ENCODE assay signal across 8 mouse cellular contexts in the genomic region with DNA sequence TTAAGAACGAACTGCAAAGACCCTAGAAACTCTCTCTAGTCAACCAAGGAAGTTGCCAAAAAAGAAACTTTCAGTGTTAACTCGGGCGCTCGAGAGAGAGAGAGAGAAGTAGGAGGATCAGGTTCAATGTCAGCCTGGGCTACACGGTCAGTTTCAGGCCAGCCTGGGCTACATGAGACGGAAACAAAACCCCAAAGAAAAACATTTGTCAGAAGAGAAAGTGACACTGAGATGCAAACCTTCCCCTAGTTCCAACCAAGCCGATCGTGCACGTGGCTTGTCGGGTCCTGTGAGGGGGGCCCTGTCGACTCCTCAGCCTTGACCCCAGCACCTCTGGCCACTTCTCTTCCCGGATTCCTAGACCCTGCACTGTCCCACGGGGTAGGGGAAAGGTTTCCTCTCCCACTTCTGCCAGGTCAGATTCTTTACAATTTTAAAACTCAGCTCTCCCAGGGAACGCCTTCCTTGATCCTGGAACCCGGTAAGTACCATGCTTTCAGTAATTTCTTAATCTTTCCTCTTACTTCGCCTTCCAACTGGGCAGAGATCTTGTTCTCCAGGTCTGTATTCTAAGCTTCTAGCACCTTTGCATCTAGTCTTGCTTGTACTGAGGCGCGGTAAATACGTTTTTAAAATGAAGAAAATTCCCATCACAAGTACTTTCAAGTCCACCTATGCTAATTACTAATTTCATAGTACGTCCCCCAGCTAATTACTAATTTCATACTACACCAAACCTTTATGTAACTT. TPM values are rescaled to one million over a fixed set of nuclear protein-coding genes. Genes with fewer than 3 reads are reported as not detected.
A peak's percentile ranks its signal among the peaks of the same experiment; 100 is the strongest.
DNase-seq lines count a peak whose midpoint lies in the region; ATAC-seq lines count a peak whose summit lies in the region.

Gene Rcc2 (plus strand): TSS at position 273 of the 750 bp plus-strand sequence.

- H3K27ac ChIP-seq in lung, embryonic 15.5 days: peak within 1 kb of the TSS; percentile 98
- peak within 1 kb of the TSS; percentile 96 for H3K27ac ChIP-seq in forebrain, embryonic 13.5 days
- peak within 1 kb of the TSS; percentile 98 for H3K27ac ChIP-seq in intestine, embryonic 14.5 days (ENCODE audit: low read depth)

- no peaks in the 10 kb centered on the region for H3K27me3 ChIP-seq in lung, embryonic 15.5 days
- H3K27me3 ChIP-seq in forebrain, embryonic 13.5 days: peaks cover 28% of the 10 kb centered on the region
- H3K27me3 ChIP-seq in intestine, embryonic 14.5 days (replicated peaks; ENCODE audit: control insufficient read depth, insufficient read depth, low read length): peaks cover 19% of the 10 kb centered on the region

- no peak for DNase-seq in lung, postnatal 4 days
- DNase-seq in adrenal gland, adult 2 months: no peak
- DNase-seq in intestine, embryonic 14.5 days (ENCODE audit: low spot score): no peak
- DNase-seq in right cerebral cortex, postnatal 25 days: no peak
- no peak for DNase-seq in kidney, adult 8-10 months

- H3K4me3 ChIP-seq in lung, embryonic 15.5 days: peak within 1 kb of the TSS; percentile 92
- peak within 1 kb of the TSS; percentile 73 for H3K4me3 ChIP-seq in forebrain, embryonic 13.5 days
- H3K4me3 ChIP-seq in intestine, embryonic 14.5 days (ENCODE audit: low read depth, low read length): peak within 1 kb of the TSS; percentile 84

- WGBS in lung, embryonic 15.5 days: 8% methylated on average over 20 of the region's 20 CpGs
- WGBS in forebrain, embryonic 13.5 days: 7% methylated on average over 20 of the region's 20 CpGs
- 13% methylated on average over 20 of the region's 20 CpGs for WGBS in intestine, embryonic 14.5 days

- H3K36me3 ChIP-seq in lung, embryonic 15.5 days: peaks cover 2% of the 10 kb centered on the region; the same call in 1 of the 2 replicates
- peaks cover 14% of the 10 kb centered on the region for H3K36me3 ChIP-seq in forebrain, embryonic 13.5 days (ENCODE audit: poor library complexity, severe bottlenecking)
- peaks cover 2% of the 10 kb centered on the region for H3K36me3 ChIP-seq in intestine, embryonic 14.5 days (ENCODE audit: control insufficient read depth, insufficient read depth, low read length)

- no peak for ATAC-seq in lung, embryonic 15.5 days (ENCODE audit: borderline replicate concordance, extremely low read depth, low FRiP score, low TSS enrichment)
- ATAC-seq in forebrain, embryonic 13.5 days: no peak
- no peak for ATAC-seq in intestine, embryonic 14.5 days (replicated peaks; ENCODE audit: low FRiP score, low TSS enrichment, low read depth)
- ATAC-seq in megakaryocyte progenitor cell, adult 5-6 weeks (replicated peaks; ENCODE audit: poor library complexity): no peak

- H3K4me2 ChIP-seq in lung, embryonic 15.5 days: peak within 1 kb of the TSS; percentile 94
- H3K4me2 ChIP-seq in forebrain, embryonic 13.5 days: peak within 1 kb of the TSS; percentile 91
- H3K4me2 ChIP-seq in intestine, embryonic 14.5 days (ENCODE audit: low read length): peak within 1 kb of the TSS; percentile 84

- peaks cover 37% of the 10 kb centered on the region for H3K4me1 ChIP-seq in lung, embryonic 15.5 days
- peaks cover 44% of the 10 kb centered on the region for H3K4me1 ChIP-seq in forebrain, embryonic 13.5 days
- H3K4me1 ChIP-seq in intestine, embryonic 14.5 days (replicated peaks; ENCODE audit: control insufficient read depth, insufficient read depth, low read length): peaks cover 28% of the 10 kb centered on the region

- no peaks in the 10 kb centered on the region for H3K9me3 ChIP-seq in lung, embryonic 15.5 days
- H3K9me3 ChIP-seq in forebrain, embryonic 13.5 days (replicated peaks): no peaks in the 10 kb centered on the region
- H3K9me3 ChIP-seq in intestine, embryonic 14.5 days (ENCODE audit: control insufficient read depth, low read length): no peaks in the 10 kb centered on the region

- H3K9ac ChIP-seq in lung, embryonic 15.5 days: peak within 1 kb of the TSS; percentile 90
- peak within 1 kb of the TSS; percentile 88 for H3K9ac ChIP-seq in forebrain, embryonic 13.5 days
- H3K9ac ChIP-seq in intestine, embryonic 14.5 days (ENCODE audit: low read length): peak within 1 kb of the TSS; percentile 96

RNA-seq across cellular contexts. Expression of gene Rcc2, which starts in this region (rescaled TPM):
- polyA plus RNA-seq in lung, embryonic 15.5 days (2015; fragmentation: Nextera tagmentation; extraction: Ambion mirVana): 58.0 and 58.8 TPM in 2 replicates
- 10 to 100 TPM; 62.7 to 64.2 TPM for total RNA-seq in adrenal gland, adult 2 months (2021)
- polyA plus RNA-seq in adrenal gland, adult 2 months (2012; rRNA removed): 43.1 and 50.1 TPM in 2 replicates
- polyA plus RNA-seq in forebrain, embryonic 13.5 days (2015; fragmentation: Nextera tagmentation; extraction: Ambion mirVana): 34.0 and 35.5 TPM in 2 replicates
- polyA plus RNA-seq in intestine, embryonic 14.5 days (2014; fragmentation: Nextera tagmentation; extraction: Ambion mirVana): 29.8 and 30.7 TPM in 2 replicates
- total RNA-seq in megakaryocyte progenitor cell, adult 5-6 weeks (2015): 76.5 and 77.3 TPM in 2 replicates
- total RNA-seq in megakaryocyte progenitor cell, adult 5-6 weeks (2017): 152 and 159 TPM in 2 replicates
